Mouse (Mus musculus) embryonic facial prominence, embryonic 15.5 days (tissue): ENCODE data around the gene Txndc16. TPM values are rescaled to one million over a fixed set of nuclear protein-coding genes. Genes with fewer than 3 reads are reported as not detected.

ENCODE experiments used
- ATAC-seq: fragments of 200-750 bp; cut with Nextera tagmentation; 2 replicates; pipeline ENCODE4 v1.8.0; 2017; ENCODE audit warnings: low read depth, moderate TSS enrichment; ENCODE audit not compliant: insufficient number of reproducible peaks, low FRiP score, low TSS enrichment
- H3K27ac ChIP-seq: fragments of 300-500 bp; sonication (generic); replicated peaks from 2 replicates; pipeline ENCODE4 v1.5.1; 2015; ENCODE audit warnings: mild to moderate bottlenecking, inconsistent platforms
- H3K27me3 ChIP-seq: fragments of 300-500 bp; sonication (generic); 2 replicates; pipeline ENCODE4 v1.6.1; 2015; ENCODE audit warnings: inconsistent platforms
- H3K36me3 ChIP-seq: fragments of 300-500 bp; sonication (generic); 2 replicates; pipeline ENCODE4 v1.6.1; 2015; ENCODE audit warnings: mild to moderate bottlenecking, inconsistent platforms
- H3K4me1 ChIP-seq: fragments of 300-500 bp; sonication (generic); 2 replicates; pipeline ENCODE4 v1.6.1; 2015; ENCODE audit warnings: inconsistent platforms
- H3K4me2 ChIP-seq: fragments of 300-500 bp; sonication (generic); replicated peaks from 2 replicates; pipeline ENCODE4 v1.6.1; 2015; ENCODE audit warnings: mild to moderate bottlenecking, inconsistent platforms
- H3K4me3 ChIP-seq: fragments of 300-500 bp; sonication (generic); replicated peaks from 2 replicates; pipeline ENCODE4 v1.5.1; 2015; ENCODE audit warnings: mild to moderate bottlenecking, inconsistent platforms
- H3K9ac ChIP-seq: fragments of 300-500 bp; sonication (generic); 2 replicates; pipeline ENCODE4 v1.6.1; 2015; ENCODE audit warnings: inconsistent platforms
- H3K9me3 ChIP-seq: fragments of 300-500 bp; sonication (generic); replicated peaks from 2 replicates; pipeline ENCODE4 v1.6.1; 2016; ENCODE audit warnings: inconsistent platforms
- WGBS: fragments of 180-500 bp; shearing (Covaris S2); methylation state at CpG from one replicate; pipeline ENCODE4 v1.1.7; 2015; 5-methylcytosine and 5-hydroxymethylcytosine counted together
- polyA plus RNA-seq: library from polyadenylated mRNA; unstranded; fragments of >200 nt; fragmentation: Nextera tagmentation; extraction: Ambion mirVana; gene quantifications from 2 replicates; pipeline ENCODE4 v1.2.1, GENCODE M21; 2015

The Txndc16 gene
- polyA plus RNA-seq, result 17.1 and 19.4 TPM in 2 replicates

DNA sequence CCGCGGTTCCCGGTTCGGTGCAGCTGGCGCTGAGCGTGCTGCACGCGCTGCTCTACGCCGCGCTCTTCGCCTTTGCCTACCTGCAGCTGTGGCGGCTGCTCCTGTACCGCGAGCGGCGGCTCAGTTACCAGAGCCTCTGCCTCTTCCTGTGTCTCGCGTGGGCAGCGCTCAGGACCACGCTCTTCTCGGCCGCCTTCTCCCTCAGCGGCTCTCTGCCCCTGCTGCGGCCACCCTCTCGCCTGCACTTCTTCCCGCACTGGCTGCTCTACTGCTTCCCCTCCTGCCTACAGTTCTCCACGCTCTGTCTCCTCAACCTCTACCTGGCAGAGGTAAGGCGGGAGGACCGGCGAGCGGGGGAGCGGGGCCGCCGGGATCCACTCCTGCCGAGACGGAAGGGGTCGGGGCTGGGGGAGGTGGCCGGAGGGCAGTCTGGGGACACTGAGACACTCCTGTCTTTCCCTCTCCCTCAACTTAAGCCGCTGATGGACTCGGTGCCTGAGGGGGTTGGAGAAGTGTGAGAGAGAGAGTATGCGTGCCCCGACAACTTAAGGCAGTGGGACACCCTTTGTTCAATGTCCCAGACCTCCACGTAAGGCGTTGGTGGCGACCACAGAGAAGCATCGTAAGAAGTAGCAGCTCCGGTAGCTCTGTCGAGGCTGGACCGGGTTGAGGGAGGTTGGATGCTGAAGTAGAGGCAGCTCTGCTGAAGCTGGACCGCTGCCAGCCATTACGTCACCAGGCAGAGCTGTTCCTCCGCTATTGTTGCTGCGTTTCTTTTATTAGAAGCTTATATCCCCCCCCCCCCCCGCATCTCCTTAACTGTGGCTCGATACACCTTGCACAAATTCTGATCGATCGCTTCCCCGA is at the start of gene Txndc16:
Gene Txndc16, minus strand, starts transcription at position 239 of the 867 bp plus-strand sequence.
- 0 out of 2 replicates have a peak, but pooled peaks cover 3% of the 10 kb centered on the region for H3K4me1 ChIP-seq
- H3K27me3 ChIP-seq, result no peaks in the 10 kb centered on the region
- H3K36me3 ChIP-seq, result no peaks in the 10 kb centered on the region
- peak; percentile 15; the same call in 1 of the 2 replicates for ATAC-seq
- no peaks in the 10 kb centered on the region for H3K9me3 ChIP-seq
- H3K27ac ChIP-seq, result peak within 1 kb of the TSS; percentile 95
- peak within 1 kb of the TSS; percentile 83 for H3K9ac ChIP-seq
- H3K4me2 ChIP-seq, result peak within 1 kb of the TSS; percentile 97
- peak within 1 kb of the TSS; percentile 81 for H3K4me3 ChIP-seq
- WGBS, result 1% methylated on average over 59 of the region's 59 CpGs

GRCm38 (mm10) chr14:45263831-45264592 is 43.9 kb upstream of the Txndc16 start:
- no peaks in the 10 kb centered on the region for H3K9me3 ChIP-seq
- H3K4me2 ChIP-seq, result no peak overlapping the region
- WGBS, result 73% methylated on average over 3 of the region's 3 CpGs
- ATAC-seq, result no peak
- no peak overlapping the region for H3K27ac ChIP-seq
- H3K9ac ChIP-seq, result no peak overlapping the region
- H3K27me3 ChIP-seq, result no peaks in the 10 kb centered on the region
- no peak overlapping the region for H3K4me3 ChIP-seq
- H3K4me1 ChIP-seq, result no peaks in the 10 kb centered on the region
- no peaks in the 10 kb centered on the region for H3K36me3 ChIP-seq

DNA sequence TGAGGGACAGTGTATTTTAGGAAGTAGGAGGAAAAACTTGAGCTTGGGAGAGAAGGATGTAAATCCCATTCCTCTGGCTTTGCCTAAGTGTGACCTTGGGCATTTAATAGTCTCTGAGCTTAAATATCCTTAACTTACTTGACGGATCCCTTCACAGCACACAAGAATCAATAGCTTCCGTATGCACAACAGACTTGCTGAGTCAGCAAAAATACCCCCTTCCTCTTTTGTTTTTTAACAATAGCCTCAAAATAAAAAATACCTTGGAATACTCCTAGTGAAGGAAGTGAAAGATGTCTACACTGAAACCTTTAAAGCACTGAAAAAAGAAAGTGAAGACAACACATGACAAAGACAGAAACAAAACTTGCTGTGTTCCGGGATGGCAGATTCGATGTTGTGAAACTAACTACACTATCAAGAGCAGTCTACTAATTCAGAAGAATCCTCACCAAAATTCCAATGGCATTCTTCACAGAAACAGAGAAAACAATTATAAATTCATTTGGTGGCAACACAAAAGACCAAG is 31.5 kb upstream of the Txndc16 start:
- Histone ChIP-seq H3K9ac (no peak overlapping the region), H3K4me1 (no peaks in the 10 kb centered on the region), H3K4me2 (no peak overlapping the region), H3K27me3 (no peaks in the 10 kb centered on the region), H3K27ac (no peak overlapping the region), H3K4me3 (no peak overlapping the region), H3K9me3 (no peaks in the 10 kb centered on the region), H3K36me3 (no peaks in the 10 kb centered on the region)
- WGBS, result 80% methylated on average over 4 of the region's 4 CpGs
- no peak for ATAC-seq

- Histone ChIP-seq H3K4me3 (no peak overlapping the region), H3K4me2 (no peak overlapping the region), H3K4me1 (no peaks in the 10 kb centered on the region), H3K9ac (no peak overlapping the region), H3K36me3 (no peaks in the 10 kb centered on the region), H3K27me3 (no peaks in the 10 kb centered on the region), H3K27ac (no peak overlapping the region), H3K9me3 (no peaks in the 10 kb centered on the region)
- ATAC-seq, result no peak
- 39% methylated on average over 1 of the region's 1 CpGs for WGBS
Observed at GRCm38 (mm10) chr14:45241613-45242012, 21.5 kb upstream of the Txndc16 start.

DNA sequence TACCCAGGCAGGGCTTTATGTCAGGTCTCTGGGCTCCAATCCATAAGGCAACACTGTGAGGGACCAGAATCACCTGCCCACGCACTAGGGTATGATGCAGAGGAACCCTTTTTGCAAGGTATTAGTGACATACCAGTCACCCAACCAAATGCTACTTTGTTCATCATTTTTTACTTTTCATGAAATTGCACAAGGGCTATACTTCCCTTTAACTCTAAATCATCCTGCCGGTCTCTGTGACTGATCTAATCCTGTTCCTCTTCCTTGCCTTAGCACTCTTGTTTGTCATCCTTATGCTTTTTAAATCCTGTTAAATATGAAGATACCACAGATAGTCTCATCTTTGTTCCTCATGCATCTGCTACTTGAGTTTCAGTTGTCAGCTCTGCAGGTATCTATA is 18.9 kb upstream of the Txndc16 start:
- H3K36me3 ChIP-seq, result no peaks in the 10 kb centered on the region
- ATAC-seq, result no peak
- H3K9me3 ChIP-seq, result no peaks in the 10 kb centered on the region
- no peak overlapping the region for H3K4me2 ChIP-seq
- no peak overlapping the region for H3K4me3 ChIP-seq
- 79% methylated on average over 2 of the region's 2 CpGs for WGBS
- no peak overlapping the region for H3K9ac ChIP-seq
- H3K27ac ChIP-seq, result no peak overlapping the region
- H3K27me3 ChIP-seq, result no peaks in the 10 kb centered on the region
- no peaks in the 10 kb centered on the region for H3K4me1 ChIP-seq

GRCm38 (mm10) chr14:45220957-45221630 is 966 bp upstream of the Txndc16 start:
- Histone ChIP-seq H3K9ac (peak overlapping the region; percentile 83; the same call in 1 of the 2 replicates), H3K27ac (peak overlapping the region; percentile 95; the same call in 1 of the 2 replicates), H3K27me3 (no peaks in the 10 kb centered on the region), H3K4me2 (peak overlapping the region; percentile 97), H3K9me3 (no peaks in the 10 kb centered on the region), H3K4me3 (peak overlapping the region; percentile 81), H3K4me1 (0 out of 2 replicates have a peak, but pooled peaks cover 3% of the 10 kb centered on the region), H3K36me3 (no peaks in the 10 kb centered on the region)
- WGBS, result 9% methylated on average over 11 of the region's 11 CpGs
- ATAC-seq, result no peak

DNA sequence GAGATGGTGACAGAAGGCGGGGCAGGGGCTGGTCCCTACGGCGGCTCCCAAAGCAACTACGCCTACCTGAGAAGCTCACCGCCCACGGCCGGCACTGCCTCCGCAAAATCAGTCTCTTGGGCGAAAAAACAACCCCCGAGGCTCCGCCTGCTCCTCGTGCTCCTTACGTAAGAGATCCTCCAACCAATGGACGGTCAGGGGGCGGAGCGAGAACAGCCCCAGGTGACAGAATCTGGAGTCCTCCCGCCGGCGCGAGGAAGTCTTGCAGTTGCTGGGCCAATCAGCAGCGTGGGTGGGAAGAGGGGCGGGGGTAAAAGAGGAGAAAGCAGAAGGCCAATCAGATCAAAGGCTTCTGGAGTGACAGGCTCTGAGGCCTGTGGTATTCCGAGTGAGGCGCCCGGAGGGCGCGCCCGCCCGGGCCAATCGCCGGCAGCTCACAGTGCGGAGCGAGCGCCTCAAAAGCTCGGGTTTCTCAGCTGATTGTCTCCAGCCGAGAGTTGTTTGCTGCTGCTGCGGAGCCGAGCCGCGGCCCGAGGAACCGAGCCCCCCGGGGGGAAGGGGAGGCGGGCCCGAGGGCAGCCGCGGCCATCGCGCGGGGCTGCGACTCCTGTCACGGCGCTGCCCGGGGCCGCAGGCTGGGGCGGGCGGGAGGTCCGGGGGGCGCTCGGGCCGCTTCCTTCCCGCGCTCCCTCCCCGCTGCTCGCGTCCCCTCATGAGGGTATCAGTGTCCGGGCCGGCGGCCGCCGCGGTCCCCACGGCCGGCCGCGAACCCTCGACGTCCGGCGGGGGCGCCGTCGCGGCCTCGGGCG is 643 bp downstream of the Txndc16 start, which contains the start of gene Gpr137c:
Gene Gpr137c, plus strand, starts transcription at position 437 of the 809 bp plus-strand sequence.
- H3K9me3 ChIP-seq, result no peaks in the 10 kb centered on the region
- H3K4me1 ChIP-seq, result 0 out of 2 replicates have a peak, but pooled peaks cover 3% of the 10 kb centered on the region

GRCm38 (mm10) chr14:45217693-45218092 is 2.4 kb downstream of the Txndc16 start:
- Histone ChIP-seq H3K27ac (no peak overlapping the region), H3K36me3 (no peaks in the 10 kb centered on the region), H3K9me3 (no peaks in the 10 kb centered on the region), H3K4me1 (0 out of 2 replicates have a peak, but pooled peaks cover 3% of the 10 kb centered on the region), H3K4me3 (no peak overlapping the region), H3K4me2 (no peak overlapping the region), H3K9ac (no peak overlapping the region), H3K27me3 (no peaks in the 10 kb centered on the region)
- ATAC-seq, result no peak
- 82% methylated on average over 4 of the region's 4 CpGs for WGBS

More for the DNA sequence above, 643 bp downstream of the Txndc16 start, which contains the start of gene Gpr137c:
- WGBS, result under 1% methylated on average over 65 of the region's 86 CpGs
- Histone ChIP-seq H3K27me3 (no peaks in the 10 kb centered on the region), H3K36me3 (no peaks in the 10 kb centered on the region), H3K9ac (peak within 1 kb of the TSS; percentile 83), H3K27ac (peak within 1 kb of the TSS; percentile 95), H3K4me3 (peak within 1 kb of the TSS; percentile 81), H3K4me2 (peak within 1 kb of the TSS; percentile 97)
- ATAC-seq, result peak; percentile 99

- Histone ChIP-seq H3K9ac (no peak overlapping the region), H3K27ac (no peak overlapping the region), H3K4me1 (0 out of 2 replicates have a peak, but pooled peaks cover 3% of the 10 kb centered on the region), H3K4me2 (no peak overlapping the region), H3K4me3 (no peak overlapping the region), H3K36me3 (no peaks in the 10 kb centered on the region), H3K27me3 (no peaks in the 10 kb centered on the region), H3K9me3 (no peaks in the 10 kb centered on the region)
- 92% methylated on average over 9 of the region's 9 CpGs for WGBS
- no peak for ATAC-seq
Observed at GRCm38 (mm10) chr14:45216711-45217340, 3.3 kb downstream of the Txndc16 start.

- no peak for ATAC-seq
- Histone ChIP-seq H3K4me3 (no peak overlapping the region), H3K27ac (no peak overlapping the region), H3K27me3 (no peaks in the 10 kb centered on the region), H3K9me3 (no peaks in the 10 kb centered on the region), H3K4me1 (no peaks in the 10 kb centered on the region), H3K9ac (no peak overlapping the region), H3K4me2 (no peak overlapping the region), H3K36me3 (no peaks in the 10 kb centered on the region)
- 70% methylated on average over 1 of the region's 1 CpGs for WGBS
Observed at GRCm38 (mm10) chr14:45211431-45211830, 8.7 kb downstream of the Txndc16 start.
